Mouse (Mus musculus): Measurements from ENCODE around the gene Ralgds. TPM values are rescaled to one million over a fixed set of nuclear protein-coding genes. Genes with fewer than 3 reads are reported as not detected.

The Ralgds gene
- polyA plus RNA-seq, 1 experiment: 49.2 TPM

DNA sequence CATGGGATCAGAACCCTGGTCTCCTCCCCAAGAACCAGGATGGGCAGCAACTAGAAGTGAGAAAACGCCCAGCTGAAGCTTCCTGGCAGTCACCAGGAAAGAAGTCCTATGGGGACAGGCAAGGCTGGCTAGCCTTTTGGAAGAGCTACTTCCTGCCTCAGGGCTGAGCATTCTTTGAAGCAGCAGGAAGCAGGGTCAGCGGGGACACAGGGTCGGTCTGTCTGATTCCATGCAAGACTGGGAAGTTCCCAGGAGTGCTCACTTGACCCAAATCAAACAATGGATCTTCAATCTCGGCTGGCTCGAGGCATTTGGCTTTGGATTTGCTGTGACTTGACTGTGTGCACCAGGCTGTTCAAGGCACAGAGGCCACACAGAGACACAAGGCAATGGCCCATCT is 53.6 kb downstream of the Ralgds start:
- TF ChIP-seq POLR2A (IDR thresholded peaks at IDR 0.05; ENCODE audit: insufficient read depth, low read length) (no peak), CTCF (IDR thresholded peaks at IDR 0.05; ENCODE audit: low read depth, low read length) (no peak), EP300 (IDR thresholded peaks at IDR 0.05; ENCODE audit: insufficient read depth, low read depth, low read length) (no peak)
- H3K27ac ChIP-seq (ENCODE audit: insufficient read depth, low read length): no peak overlapping the region
- H3K27me3 ChIP-seq (ENCODE audit: control insufficient read depth, insufficient read depth, low read length, poor library complexity, severe bottlenecking): no peaks in the 10 kb centered on the region
- H3K9me3 ChIP-seq (replicated peaks; ENCODE audit: control insufficient read depth, insufficient read depth, low read length, poor library complexity, severe bottlenecking): no peaks in the 10 kb centered on the region
- H3K9ac ChIP-seq (ENCODE audit: low read depth, poor library complexity, severe bottlenecking): no peak overlapping the region
- H3K36me3 ChIP-seq (ENCODE audit: control insufficient read depth, insufficient read depth, low read length, poor library complexity, severe bottlenecking): peaks cover 4% of the 10 kb centered on the region
- no peak overlapping the region for H3K4me3 ChIP-seq (ENCODE audit: low read depth, low read length)
- H3K4me1 ChIP-seq (ENCODE audit: control insufficient read depth, insufficient read depth, low read length): no peaks in the 10 kb centered on the region

- no peaks in the 10 kb centered on the region for H3K27me3 ChIP-seq (ENCODE audit: control insufficient read depth, insufficient read depth, low read length, poor library complexity, severe bottlenecking)
- no peak overlapping the region for H3K4me3 ChIP-seq (ENCODE audit: low read depth, low read length)
- H3K36me3 ChIP-seq (ENCODE audit: control insufficient read depth, insufficient read depth, low read length, poor library complexity, severe bottlenecking): peaks cover 21% of the 10 kb centered on the region
- no peaks in the 10 kb centered on the region for H3K9me3 ChIP-seq (replicated peaks; ENCODE audit: control insufficient read depth, insufficient read depth, low read length, poor library complexity, severe bottlenecking)
- TF ChIP-seq POLR2A (IDR thresholded peaks at IDR 0.05; ENCODE audit: insufficient read depth, low read length): no peak
- no peak for TF ChIP-seq CTCF (IDR thresholded peaks at IDR 0.05; ENCODE audit: low read depth, low read length)
- no peak for TF ChIP-seq EP300 (IDR thresholded peaks at IDR 0.05; ENCODE audit: insufficient read depth, low read depth, low read length)
- no peaks in the 10 kb centered on the region for H3K4me1 ChIP-seq (ENCODE audit: control insufficient read depth, insufficient read depth, low read length)
- H3K9ac ChIP-seq (ENCODE audit: low read depth, poor library complexity, severe bottlenecking): no peak overlapping the region
- H3K27ac ChIP-seq (ENCODE audit: insufficient read depth, low read length): no peak overlapping the region
These were observed 57.0 kb downstream of the Ralgds start for GRCm38 (mm10) chr2:28569903-28570302.

DNA sequence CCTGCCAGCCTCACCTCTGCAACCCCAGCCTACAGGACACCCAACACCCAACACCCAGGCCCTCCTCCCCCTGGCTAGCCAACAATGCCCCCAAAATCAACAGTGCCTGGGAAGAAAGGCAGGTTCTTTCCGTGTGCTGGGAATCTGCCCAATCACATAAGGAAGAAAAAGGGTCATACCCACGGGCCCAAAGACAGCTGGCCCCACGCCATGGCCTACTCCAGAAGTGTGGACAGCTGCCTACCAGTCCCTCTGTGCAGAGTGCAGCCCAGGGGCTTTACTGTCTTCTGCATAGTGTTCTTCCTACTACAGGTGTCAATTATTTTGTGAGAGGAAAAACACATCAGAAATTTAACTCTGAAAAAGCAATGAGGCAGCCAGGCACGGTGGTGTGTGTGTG is 62.4 kb downstream of the Ralgds start:
- no peak for TF ChIP-seq EP300 (IDR thresholded peaks at IDR 0.05; ENCODE audit: insufficient read depth, low read depth, low read length)
- TF ChIP-seq CTCF (IDR thresholded peaks at IDR 0.05; ENCODE audit: low read depth, low read length): no peak
- TF ChIP-seq POLR2A (IDR thresholded peaks at IDR 0.05; ENCODE audit: insufficient read depth, low read length): no peak

DNA sequence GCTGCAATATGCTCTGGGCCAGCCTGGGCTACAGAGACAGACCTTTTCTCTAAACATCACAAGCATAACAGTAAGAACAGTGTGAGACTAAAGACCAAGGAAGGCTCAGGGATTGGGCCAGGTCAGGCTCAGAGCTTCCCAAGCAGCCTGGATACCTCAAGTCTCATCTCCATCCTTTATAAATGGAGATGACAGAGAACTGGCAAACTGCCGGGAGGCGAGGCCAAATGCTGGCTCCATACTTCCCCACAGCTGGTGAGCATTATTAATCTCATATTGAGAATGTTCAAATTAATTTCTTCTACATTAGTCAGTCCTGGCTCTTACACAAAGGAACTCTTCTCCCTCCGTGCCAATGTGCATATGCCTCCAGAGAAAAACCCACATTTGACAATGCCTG is 63.9 kb downstream of the Ralgds start:
- no peaks in the 10 kb centered on the region for H3K27me3 ChIP-seq (ENCODE audit: control insufficient read depth, insufficient read depth, low read length, poor library complexity, severe bottlenecking)
- H3K9me3 ChIP-seq (replicated peaks; ENCODE audit: control insufficient read depth, insufficient read depth, low read length, poor library complexity, severe bottlenecking): no peaks in the 10 kb centered on the region
- H3K9ac ChIP-seq (ENCODE audit: low read depth, poor library complexity, severe bottlenecking): no peak overlapping the region
- H3K4me1 ChIP-seq (ENCODE audit: control insufficient read depth, insufficient read depth, low read length): no peaks in the 10 kb centered on the region
- H3K4me3 ChIP-seq (ENCODE audit: low read depth, low read length): no peak overlapping the region
- peaks cover 19% of the 10 kb centered on the region for H3K36me3 ChIP-seq (ENCODE audit: control insufficient read depth, insufficient read depth, low read length, poor library complexity, severe bottlenecking)
- H3K27ac ChIP-seq (ENCODE audit: insufficient read depth, low read length): no peak overlapping the region
- TF ChIP-seq POLR2A (IDR thresholded peaks at IDR 0.05; ENCODE audit: insufficient read depth, low read length) (no peak), CTCF (IDR thresholded peaks at IDR 0.05; ENCODE audit: low read depth, low read length) (no peak)

More for the DNA sequence above, 62.4 kb downstream of the Ralgds start:
- H3K27me3 ChIP-seq (ENCODE audit: control insufficient read depth, insufficient read depth, low read length, poor library complexity, severe bottlenecking): no peaks in the 10 kb centered on the region
- no peaks in the 10 kb centered on the region for H3K4me1 ChIP-seq (ENCODE audit: control insufficient read depth, insufficient read depth, low read length)
- no peaks in the 10 kb centered on the region for H3K9me3 ChIP-seq (replicated peaks; ENCODE audit: control insufficient read depth, insufficient read depth, low read length, poor library complexity, severe bottlenecking)
- H3K4me3 ChIP-seq (ENCODE audit: low read depth, low read length): no peak overlapping the region
- H3K36me3 ChIP-seq (ENCODE audit: control insufficient read depth, insufficient read depth, low read length, poor library complexity, severe bottlenecking): peaks cover 26% of the 10 kb centered on the region
- H3K27ac ChIP-seq (ENCODE audit: insufficient read depth, low read length): no peak overlapping the region
- no peak overlapping the region for H3K9ac ChIP-seq (ENCODE audit: low read depth, poor library complexity, severe bottlenecking)

- H3K4me3 ChIP-seq (ENCODE audit: low read depth, low read length): no peak overlapping the region
- TF ChIP-seq CTCF (IDR thresholded peaks at IDR 0.05; ENCODE audit: low read depth, low read length) (peak; percentile 84), POLR2A (IDR thresholded peaks at IDR 0.05; ENCODE audit: insufficient read depth, low read length) (no peak)
- no peaks in the 10 kb centered on the region for H3K9me3 ChIP-seq (replicated peaks; ENCODE audit: control insufficient read depth, insufficient read depth, low read length, poor library complexity, severe bottlenecking)
- no peaks in the 10 kb centered on the region for H3K4me1 ChIP-seq (ENCODE audit: control insufficient read depth, insufficient read depth, low read length)
- no peak overlapping the region for H3K9ac ChIP-seq (ENCODE audit: low read depth, poor library complexity, severe bottlenecking)
- H3K36me3 ChIP-seq (ENCODE audit: control insufficient read depth, insufficient read depth, low read length, poor library complexity, severe bottlenecking): peaks cover 9% of the 10 kb centered on the region; the same call in 1 of the 2 replicates
- no peak overlapping the region for H3K27ac ChIP-seq (ENCODE audit: insufficient read depth, low read length)
- H3K27me3 ChIP-seq (ENCODE audit: control insufficient read depth, insufficient read depth, low read length, poor library complexity, severe bottlenecking): no peaks in the 10 kb centered on the region
These were observed 65.1 kb downstream of the Ralgds start for GRCm38 (mm10) chr2:28578003-28578402.

DNA sequence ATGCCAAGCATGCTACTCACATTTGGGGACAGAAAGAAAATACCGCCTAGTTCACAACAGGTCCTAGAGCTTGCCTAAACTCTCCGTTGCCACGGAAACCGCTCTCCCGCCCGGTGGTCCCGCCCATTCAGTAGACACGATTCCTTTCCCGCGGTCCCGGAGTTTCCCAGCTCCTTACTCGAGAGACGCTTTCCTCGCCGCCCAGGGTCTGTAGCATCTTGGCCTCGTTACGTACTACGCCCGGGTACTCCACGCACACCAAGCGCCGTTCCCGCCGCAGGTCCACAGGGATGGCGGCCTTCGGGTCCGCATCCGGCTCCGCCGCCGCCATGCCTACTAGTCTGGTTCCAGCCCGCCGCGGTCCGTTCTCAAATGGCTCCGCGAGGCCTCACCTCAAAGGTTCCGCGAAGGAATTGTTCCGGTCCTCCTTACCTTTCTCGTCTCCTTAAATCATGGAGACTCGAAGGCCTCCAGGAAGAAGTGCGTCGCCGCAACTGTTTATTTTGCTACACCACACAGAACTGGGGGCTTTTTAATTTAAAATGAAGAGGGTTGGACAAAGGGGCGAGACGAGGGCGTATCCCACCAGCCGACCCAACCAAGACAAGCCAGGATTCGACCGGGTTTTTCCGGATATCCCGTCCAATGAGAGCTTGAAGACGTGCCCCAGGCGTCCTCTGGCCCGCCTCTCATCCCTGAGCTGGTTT is 69.9 kb downstream of the Ralgds start:
- TF ChIP-seq POLR2A (IDR thresholded peaks at IDR 0.05; ENCODE audit: insufficient read depth, low read length): no peak
- no peaks in the 10 kb centered on the region for H3K4me1 ChIP-seq (ENCODE audit: control insufficient read depth, insufficient read depth, low read length)
- peak overlapping the region; percentile 40 for H3K9ac ChIP-seq (ENCODE audit: low read depth, poor library complexity, severe bottlenecking)
- no peaks in the 10 kb centered on the region for H3K9me3 ChIP-seq (replicated peaks; ENCODE audit: control insufficient read depth, insufficient read depth, low read length, poor library complexity, severe bottlenecking)
- H3K4me3 ChIP-seq (ENCODE audit: low read depth, low read length): peak overlapping the region; percentile 70
- H3K27me3 ChIP-seq (ENCODE audit: control insufficient read depth, insufficient read depth, low read length, poor library complexity, severe bottlenecking): no peaks in the 10 kb centered on the region
- H3K36me3 ChIP-seq (ENCODE audit: control insufficient read depth, insufficient read depth, low read length, poor library complexity, severe bottlenecking): 0 out of 2 replicates have a peak, but pooled peaks cover 3% of the 10 kb centered on the region
- H3K27ac ChIP-seq (ENCODE audit: insufficient read depth, low read length): peak overlapping the region; percentile 39; the same call in 1 of the 2 replicates
